Mouse (Mus musculus) gonadal fat pad, adult 2 months (tissue): ENCODE results near the gene Thbs2. TPM values are rescaled to one million over a fixed set of nuclear protein-coding genes. Genes with fewer than 3 reads are reported as not detected.

Experiments used
- DNase-seq: peaks from one replicate; pipeline ENCODE4 v3.0.0-alpha.2; 2012; ENCODE audit warnings: low read depth
- polyA plus RNA-seq: library from polyadenylated mRNA; depleted of rRNA; stranded (reverse); fragments of >200 nt; gene quantifications from 2 replicates; pipeline ENCODE4 v1.2.3, GENCODE M21; 2012; rRNA removed

Thbs2 gene
- polyA plus RNA-seq: 12.7 and 14.4 TPM in 2 replicates

DNA sequence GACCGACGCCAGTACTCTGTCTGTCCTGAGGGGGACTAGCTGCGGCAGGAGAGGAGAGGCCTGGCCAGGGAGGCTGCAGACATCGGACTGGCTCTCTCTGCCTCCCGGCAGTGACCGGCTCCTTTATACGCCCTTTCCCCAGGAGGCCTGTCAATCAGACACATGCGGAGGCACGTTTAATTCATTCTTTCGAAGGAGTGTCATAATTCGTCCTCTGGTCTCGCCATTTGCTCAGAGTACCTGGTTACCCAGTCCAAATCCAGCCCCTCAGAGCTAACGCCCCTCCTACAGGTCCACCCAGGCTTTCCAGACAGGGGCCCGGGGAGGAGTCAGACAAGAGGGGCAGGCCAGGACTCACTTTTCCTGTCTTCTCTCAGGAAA is at the start of gene Thbs2:
Gene Thbs2 (minus strand): TSS at position 242 of the 381 bp plus-strand sequence.
- no peak for DNase-seq

DNA sequence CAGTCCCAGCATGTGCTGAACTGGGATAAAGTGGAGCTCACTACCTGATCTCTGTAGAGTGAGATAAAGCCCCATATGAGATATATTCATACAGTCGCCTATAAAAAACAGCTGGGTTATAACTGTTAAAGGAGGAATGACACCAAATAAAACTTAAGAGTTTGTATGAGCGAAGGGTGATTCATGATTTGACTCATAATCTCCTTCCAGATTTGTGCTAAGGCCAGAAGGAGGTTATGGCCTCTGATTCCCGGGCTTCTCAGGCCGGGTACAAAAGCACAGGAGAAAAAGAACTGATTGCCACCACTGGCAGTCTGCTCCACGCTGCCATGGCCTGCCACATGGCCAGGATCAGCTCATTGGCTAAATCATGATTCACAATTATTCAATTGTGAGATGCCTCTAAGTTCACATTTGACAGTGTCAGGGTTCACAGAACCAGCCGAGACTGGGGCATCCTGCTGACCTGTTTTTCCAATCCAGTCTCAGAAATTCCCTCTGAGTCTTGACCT is 41.5 kb upstream of the Thbs2 start:
- no peak for DNase-seq

DNA sequence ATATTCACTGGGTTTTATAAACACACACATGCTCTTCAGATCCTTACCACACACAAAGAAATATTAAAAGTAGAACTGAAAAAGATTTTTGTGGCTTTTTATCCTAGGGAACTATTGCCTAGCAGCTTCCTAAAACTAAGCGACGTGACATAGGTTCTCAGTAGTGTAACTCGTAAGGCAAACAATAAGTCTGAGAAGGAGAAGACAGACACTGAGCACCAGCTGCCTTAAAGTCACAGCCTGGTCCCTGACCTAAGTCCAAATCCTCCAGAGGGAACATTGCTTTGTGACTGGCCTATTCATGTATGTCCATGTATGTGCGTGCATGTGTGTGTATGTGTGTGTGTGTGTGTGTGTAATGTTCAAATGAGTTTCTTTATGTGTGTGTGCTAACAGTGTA is 40.3 kb upstream of the Thbs2 start:
- DNase-seq: no peak

DNA sequence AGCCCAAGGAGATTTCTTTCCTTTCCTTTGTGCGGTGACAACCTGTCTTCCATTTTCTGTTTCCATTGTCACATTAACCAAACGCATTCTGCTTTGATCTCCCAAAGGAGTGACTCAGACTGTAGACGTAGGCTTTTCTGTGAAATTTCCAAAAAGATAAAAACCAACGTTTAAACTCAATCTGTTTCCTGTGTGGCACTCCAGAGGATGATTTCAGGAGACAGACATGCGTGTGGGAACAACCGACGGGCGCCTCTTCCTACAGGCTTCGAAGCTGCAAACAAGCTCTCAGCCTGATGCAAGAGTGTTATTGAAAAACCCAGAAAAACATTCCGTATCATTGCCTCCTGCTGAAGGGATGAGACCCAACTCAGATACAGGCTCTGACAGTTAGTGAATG is 39.9 kb upstream of the Thbs2 start:
- no peak for DNase-seq

DNA sequence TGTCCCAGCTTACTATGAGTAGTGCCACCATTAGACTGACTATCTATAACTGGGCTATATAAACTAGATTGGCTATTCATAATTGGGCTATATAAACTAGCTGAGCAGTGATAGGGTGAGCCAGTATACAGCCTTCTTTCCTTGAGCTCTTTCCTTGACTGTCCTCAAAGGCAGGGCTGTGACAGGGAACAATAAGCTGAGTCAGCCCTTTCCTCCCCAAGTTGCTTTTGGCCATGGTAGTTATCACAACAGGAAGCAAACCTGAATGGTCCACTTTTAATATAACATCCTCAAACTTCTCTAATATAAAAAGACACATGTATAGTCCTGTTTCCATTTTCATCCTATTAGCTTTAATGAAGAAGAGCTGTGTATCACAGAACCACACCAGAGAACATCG is 39.0 kb upstream of the Thbs2 start:
- no peak for DNase-seq

DNA sequence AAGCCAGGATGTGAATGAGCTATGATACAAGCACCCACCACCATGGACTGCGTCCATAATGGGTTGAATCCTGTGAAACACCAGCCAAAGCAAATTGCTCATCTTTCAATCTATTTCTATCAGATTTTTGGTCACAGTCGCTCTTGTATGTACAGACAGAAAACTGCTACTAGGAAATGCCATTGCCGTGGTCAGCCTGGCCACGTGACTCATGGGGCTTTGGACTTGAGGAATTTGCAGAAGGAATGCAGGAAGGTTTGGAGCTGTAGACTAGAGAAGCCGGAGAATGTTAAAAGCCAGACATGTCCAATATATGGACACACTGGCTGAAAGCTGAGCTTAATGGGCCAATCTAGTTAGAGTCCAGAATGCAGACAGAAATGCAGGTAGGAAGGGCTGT is 36.6 kb upstream of the Thbs2 start:
- no peak for DNase-seq

DNA sequence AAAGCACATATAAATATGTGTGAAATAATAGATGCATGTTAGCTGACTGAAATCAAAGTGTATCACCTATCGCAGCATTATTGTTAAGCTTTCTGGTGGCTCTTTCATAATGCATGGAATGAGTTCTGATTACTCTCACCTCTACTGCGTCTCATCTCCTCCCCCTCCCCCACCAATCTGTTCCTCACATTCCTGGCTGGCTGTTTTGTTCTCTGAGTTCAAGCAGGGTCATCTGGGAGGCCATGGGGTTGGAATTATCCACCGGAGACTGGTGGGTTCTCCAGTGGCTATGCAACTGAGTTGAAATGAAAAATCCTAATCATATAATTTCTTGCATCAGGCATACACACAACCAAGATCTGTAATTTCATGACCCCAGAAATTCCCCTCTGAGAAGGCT is 33.4 kb upstream of the Thbs2 start:
- no peak for DNase-seq

DNA sequence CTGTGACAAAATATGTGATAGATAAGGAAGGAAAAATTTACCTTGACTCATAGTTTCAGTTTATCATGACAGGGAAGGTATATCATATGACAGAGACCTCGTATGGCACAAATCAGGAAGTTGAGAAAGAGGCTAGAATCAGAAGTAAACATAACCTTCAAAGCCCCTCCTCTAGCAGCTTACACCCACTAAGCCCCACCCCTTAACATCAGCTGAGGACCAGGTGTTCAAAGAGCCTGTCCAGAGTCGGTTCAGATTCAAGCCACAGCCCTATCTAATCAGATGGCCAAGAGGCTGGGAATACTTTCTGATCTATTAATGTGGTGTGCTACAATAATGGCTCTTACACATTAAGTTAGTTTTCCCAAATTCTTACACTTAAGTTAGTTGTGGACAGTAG is 30.8 kb upstream of the Thbs2 start:
- no peak for DNase-seq

DNA sequence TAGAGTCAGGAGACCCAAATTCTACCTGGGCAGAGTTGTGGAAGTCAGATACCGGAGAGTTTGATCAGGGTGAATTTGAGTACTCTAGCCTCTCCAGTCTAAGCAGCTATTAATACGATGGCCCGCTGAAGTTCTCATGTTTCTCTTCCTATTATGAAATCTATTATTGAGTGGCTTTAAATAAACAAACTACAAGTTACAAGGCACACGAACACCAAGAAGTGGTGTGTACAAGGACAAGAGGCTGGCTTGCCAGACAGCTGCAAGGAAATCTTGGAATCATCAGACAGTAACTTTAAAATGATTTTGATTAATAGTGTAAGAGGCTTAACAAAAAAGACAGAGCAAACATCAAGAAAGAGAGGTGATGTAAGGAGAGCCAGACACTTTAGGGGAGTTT is 27.3 kb upstream of the Thbs2 start:
- DNase-seq: no peak

DNA sequence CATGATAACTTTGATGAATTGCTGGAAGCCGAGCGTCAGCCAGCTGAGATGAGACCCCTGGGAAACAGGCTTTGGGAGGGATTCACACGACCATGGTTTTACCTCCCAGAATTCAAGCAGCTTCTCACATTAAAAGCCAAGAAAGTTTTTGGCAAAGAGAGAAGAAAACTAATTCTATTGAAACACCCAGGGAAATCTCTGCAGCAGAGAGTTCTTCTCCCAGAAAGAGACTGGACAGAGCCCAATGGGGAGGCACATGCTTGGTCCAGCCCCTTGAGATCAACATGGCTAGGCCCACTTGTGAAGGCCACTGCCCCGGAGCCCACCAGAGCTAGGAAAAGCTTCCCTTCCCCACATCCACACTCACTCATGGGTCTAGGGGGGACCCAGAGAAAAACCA is 26.9 kb upstream of the Thbs2 start:
- no peak for DNase-seq

DNA sequence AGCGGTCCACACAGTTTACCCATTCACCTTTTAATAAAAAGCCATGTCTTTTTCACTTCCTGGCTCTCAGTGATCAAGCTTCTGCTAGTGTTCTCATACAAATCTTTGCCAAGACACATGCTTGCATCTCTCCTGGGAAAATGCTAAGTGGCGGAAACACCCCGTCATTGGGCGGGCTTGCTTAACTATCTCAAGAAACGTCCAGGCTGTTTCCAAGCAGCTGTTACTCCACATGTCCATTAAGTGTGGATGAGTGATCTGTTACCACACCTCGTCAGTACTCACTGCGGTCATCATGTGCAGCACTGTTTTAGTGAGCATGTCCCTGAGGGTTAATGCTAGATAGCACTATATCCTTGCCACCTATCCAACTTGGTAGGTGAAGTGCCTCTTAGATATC is 26.2 kb upstream of the Thbs2 start:
- DNase-seq: no peak

DNA sequence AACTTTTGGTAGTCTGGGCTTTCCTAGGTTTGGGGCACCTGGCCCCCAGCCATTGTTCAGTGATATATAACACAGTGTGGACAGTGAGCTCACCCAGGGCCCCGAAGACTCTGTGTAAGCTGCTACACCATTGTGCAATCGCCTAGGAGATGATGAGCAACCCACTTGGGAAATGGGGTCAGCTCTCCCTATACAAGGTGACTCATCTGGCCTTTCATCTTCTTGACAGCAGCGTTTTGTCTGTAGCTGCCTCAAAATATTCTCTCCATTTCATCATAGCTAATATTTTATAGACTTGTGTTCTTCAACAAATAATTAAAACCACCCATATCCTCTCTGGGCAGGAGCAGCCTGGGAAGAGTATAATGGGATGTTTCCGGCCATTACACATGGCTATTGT is 24.8 kb upstream of the Thbs2 start:
- no peak for DNase-seq

DNA sequence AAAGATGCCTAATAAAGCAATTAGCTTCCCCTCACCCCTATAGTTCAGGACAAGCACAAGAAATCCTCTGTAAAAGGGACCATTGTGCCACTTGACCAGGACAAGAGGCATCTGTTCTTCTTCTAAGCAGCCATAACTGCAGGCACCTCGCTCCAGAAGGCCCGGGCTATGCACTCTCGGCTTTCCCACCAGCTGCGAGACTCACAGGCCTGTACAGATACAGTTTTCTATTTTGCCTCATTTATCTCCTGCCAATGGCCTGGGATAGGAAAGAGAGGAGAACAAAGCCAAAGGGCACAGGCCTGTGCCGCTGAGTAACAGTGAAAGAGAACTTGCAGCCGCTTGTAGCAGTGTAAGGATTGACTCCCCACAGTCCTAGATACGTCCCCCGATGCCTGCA is 20.7 kb upstream of the Thbs2 start:
- no peak for DNase-seq

DNA sequence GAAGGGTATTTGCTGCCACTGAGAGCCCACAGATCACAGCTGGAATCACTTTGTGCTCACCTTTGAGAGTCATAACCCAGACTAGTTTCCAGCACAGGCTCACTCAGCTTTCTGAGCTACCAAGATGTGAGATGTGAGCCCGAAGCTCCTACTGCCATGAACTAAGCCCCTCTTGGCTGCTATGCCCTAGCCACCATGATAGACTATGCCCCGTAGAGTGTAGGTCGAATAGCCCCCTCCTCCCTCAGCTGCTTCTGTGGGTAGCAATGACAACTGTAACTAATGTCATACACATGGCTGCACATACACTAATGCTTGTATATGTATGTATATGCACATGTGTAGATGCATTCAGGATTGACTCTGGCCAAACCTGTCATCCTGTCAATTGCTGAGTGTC is 20.3 kb upstream of the Thbs2 start:
- no peak for DNase-seq

DNA sequence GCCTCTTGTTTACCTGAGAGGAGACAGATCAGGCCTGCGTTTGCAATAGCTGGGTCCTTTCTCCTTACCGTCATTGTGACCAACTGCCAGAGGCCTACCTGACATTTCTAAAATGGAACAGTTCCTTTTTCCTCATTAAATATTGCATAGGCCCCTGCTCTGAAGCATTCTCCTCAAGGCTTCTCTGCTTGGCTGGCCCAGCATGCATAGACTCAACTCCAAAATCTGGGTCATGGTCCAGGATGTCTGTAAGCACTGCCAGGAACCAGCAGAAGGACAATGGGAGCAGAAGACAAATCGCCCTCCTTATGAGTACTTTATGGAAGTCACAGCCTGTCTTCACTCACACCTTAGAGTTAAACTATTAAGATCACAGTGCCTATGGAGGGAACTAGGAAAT is 17.7 kb upstream of the Thbs2 start:
- DNase-seq: no peak

DNA sequence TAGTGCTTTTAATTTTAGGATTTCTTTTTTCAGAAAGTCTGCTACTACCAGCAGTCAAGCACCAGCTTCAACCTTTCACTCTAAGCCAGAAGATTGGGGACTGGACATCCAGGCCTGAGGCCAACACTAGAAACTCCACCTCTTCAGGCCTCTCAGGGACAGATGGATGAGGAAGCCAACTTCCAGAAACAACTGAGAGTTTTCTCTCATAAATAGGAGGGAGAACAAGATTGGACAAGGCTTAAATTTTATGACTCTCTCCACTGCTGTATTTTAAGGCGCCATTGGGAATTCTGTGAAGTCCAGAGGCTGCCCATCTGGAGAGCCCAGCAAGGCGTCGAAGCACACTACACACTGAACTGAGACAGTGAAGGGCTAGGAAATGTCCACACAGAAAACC is 17.0 kb upstream of the Thbs2 start:
- no peak for DNase-seq

DNA sequence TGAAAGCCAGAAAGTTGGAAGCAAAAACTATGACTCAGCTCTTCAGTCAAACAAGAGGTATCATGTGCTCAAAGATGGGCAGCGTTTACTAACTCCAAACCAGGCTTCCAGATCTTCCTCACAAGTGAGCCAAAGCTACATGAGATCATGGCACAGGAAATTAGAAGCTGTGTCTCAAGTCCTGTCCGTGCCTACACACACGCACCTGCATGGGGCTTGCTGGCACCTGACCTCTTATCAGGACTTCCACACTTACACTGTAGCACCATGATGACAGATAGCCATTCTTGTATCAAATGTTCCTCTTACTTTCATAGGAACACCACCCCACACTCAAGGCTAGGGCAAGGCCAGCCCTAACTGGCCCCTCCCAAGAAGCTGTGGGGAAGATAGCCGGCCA is 12.0 kb upstream of the Thbs2 start:
- DNase-seq: no peak

DNA sequence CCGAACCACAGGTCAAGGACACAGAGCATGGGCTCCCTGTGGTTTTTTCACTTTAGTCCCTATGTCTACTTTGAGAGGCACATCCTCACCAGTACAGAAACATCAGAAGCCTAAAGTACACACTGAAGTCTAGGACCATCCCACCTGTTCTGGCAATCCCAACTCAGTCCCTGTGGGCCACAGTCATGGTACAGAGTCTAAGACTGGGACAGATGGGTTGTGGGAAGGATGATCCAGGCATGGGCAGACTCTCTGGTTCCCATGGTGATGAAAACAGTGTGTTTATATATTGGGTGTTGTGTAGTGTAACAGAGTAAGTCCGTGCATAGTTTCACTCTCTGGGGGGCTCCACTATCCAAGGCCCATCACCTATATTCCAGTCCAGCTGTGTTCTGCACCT is 11.4 kb upstream of the Thbs2 start:
- DNase-seq: no peak

DNA sequence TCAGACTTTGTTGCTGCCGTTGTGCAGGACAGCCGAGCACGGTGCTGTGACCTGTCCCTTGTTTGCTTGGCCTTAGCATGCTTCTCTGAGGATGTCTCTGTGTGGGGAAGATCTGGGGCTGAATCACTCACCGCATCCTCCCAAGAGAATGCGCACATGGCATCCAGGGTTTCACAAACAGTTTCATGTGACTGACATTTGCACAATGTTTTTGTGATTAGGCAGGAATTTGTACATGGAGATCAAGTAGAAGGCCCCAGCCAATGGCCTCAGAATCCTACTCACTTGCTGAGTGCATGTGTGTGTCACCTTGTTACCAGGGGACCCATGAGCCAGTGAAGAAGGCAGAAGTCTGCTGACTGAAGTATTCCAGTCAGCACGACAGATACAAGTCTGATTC is 9.7 kb upstream of the Thbs2 start:
- no peak for DNase-seq

DNA sequence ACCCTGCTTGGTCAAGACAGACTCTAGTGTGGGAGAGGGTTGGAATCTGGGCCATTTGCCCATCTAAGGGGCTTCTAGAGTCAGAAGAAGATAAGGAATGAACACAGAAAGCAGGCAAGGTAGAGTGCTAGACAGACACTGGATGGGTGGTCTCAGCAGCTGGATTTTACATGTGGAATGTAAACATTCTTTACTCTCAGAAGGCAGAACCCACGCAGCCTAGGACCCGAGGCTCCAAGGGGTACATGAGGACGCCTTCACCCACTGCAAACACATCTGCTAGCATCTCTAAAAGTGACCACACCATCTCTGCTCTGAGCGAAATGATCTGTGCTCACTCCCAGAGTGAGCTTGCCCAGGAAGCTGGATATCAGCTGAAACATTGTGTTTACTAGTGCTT is 9.2 kb upstream of the Thbs2 start:
- DNase-seq: no peak

DNA sequence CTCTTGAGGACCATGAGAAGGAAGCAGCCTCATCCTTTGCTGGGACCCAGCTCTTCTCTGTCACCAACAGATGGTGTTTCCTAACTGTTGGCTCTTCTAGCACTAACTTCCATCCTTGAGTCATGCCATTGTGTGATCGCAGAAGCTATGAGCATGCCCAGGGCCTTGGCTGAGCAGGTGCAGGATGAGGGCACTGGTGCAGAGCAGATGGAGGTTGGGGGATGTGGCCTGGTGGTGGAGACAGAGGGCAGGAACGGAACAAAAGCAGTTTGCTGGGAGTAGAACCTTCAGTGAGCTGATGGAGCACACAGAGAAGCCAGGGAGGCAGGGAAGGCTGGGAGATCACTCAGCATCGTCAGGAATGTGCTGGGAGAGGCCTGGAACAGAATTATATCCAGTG is 8.7 kb upstream of the Thbs2 start:
- no peak for DNase-seq

DNA sequence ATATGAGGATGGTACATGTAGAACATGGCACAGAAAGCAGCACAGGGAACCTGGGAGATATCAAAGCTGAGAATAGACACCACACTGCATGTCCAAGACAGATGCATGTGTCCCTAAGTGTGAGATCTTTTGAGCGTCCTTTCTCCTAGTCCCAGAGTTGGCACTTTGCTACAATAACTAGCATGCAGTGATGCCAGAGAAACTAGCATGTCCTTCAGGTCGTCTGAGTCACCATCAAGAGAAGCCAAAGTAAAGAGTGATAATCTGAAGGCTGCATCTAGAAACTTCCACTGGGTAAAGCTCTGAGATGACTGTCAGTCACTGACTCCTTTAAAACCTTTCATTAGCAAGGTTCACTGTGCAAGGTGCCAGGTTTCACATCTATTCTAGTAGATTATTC is 7.9 kb upstream of the Thbs2 start:
- DNase-seq: no peak

DNA sequence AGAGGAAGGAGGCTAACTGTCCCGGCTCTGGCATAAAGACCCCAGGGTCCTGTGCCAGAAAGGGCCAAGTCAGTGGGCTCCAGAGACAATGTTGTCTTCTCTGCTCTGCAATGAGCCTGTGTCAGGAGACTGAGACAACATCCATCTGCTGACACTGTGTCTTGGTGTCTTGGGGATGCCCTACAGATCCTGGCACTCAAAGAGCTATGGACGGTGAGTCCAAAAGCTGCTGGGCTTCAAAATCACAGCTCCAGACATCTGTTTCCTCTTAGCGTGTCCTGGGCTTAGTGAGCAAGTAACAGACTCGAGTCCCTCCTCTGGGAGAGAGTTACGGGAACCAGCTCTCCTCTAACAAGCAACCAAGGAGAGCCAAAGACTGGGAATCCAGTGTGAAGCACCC is 6.2 kb upstream of the Thbs2 start:
- DNase-seq: no peak

DNA sequence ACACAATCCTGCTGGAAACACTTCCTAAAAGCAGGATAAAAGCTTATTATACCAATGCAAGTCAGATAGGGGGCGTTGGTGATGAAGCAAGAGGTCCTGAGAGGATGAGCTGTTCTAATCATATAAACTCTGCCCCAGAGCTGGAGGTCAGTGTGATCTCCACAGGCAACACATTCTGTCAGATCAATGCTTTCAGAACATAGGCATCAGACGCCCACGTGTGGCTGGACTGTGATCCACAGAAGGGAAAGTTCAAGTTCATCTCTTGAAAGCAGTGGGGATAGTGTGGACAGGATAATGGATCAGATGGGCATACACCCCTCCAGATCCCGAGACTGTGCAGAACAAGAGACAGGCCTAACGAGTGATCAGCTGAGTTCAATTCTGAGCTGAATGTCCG is 4.2 kb upstream of the Thbs2 start:
- DNase-seq: no peak

DNA sequence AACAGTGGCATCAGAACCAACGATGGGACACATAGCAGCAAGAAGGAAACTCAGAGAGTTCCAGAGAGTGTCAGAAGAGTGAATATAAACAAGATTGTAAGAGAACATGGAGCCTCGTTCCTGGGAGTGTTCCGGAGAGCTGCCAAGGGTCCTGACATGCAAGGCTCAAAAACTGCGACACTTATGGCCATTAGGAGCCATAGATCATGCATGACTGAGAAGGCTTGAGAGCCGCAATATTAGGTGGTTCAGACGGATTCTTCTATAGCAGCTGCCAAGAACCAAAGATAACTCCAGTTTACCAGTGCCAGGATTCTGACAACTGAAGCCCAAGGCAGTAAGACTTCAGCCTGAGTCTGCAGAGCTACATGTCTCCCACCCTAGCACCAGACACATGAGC is 3.1 kb upstream of the Thbs2 start:
- DNase-seq: no peak
